Mouse (Mus musculus): ENCODE data around the gene Tmem132d.

GRCm38 (mm10) chr5:127919171-127919570 lies 513.7 kb downstream of the Tmem132d start:
- no peak for TF ChIP-seq CTCF (IDR thresholded peaks at IDR 0.05; ENCODE audit: borderline replicate concordance, extremely low read depth, insufficient read depth, insufficient read length)
- TF ChIP-seq POLR2A (IDR thresholded peaks at IDR 0.05; ENCODE audit: borderline replicate concordance, extremely low read depth, insufficient read depth, insufficient read length, poor library complexity, severe bottlenecking), result no peak
